Mouse (Mus musculus) heart, embryonic 12.5 days (tissue): ENCODE results near the gene Apbb2. TPM values are rescaled to one million over a fixed set of nuclear protein-coding genes. Genes with fewer than 3 reads are reported as not detected.
"Not testable (repeated sequence)": the region's sequence is repeated elsewhere in the genome, so short reads cannot be mapped to it uniquely, and the experiment has no call there.

Experiments used
- ATAC-seq: fragments of 200-750 bp; cut with Nextera tagmentation; 2 replicates; pipeline ENCODE4 v1.8.0; 2017; ENCODE audit warnings: moderate TSS enrichment, moderate library complexity; ENCODE audit not compliant: insufficient number of reproducible peaks, low FRiP score
- H3K27ac ChIP-seq: fragments of 300-500 bp; sonication (generic); 2 replicates; pipeline ENCODE4 v1.5.1; 2016; ENCODE audit warnings: mild to moderate bottlenecking, moderate library complexity; ENCODE audit not compliant: poor library complexity, severe bottlenecking
- H3K27me3 ChIP-seq: fragments of 300-500 bp; sonication (generic); replicated peaks from 2 replicates; pipeline ENCODE4 v1.6.1; 2016; ENCODE audit warnings: mild to moderate bottlenecking, moderate library complexity
- H3K36me3 ChIP-seq: fragments of 300-500 bp; sonication (generic); 2 replicates; pipeline ENCODE4 v1.6.1; 2016; ENCODE audit warnings: mild to moderate bottlenecking, moderate library complexity
- H3K4me1 ChIP-seq: fragments of 300-500 bp; sonication (generic); replicated peaks from 2 replicates; pipeline ENCODE4 v1.6.1; 2016; ENCODE audit warnings: mild to moderate bottlenecking
- H3K4me2 ChIP-seq: fragments of 300-500 bp; sonication (generic); 2 replicates; pipeline ENCODE4 v1.6.1; 2016; ENCODE audit warnings: mild to moderate bottlenecking, moderate library complexity
- H3K4me3 ChIP-seq: fragments of 300-500 bp; sonication (generic); 2 replicates; pipeline ENCODE4 v1.5.1; 2016; ENCODE audit warnings: mild to moderate bottlenecking
- H3K9ac ChIP-seq: fragments of 300-500 bp; sonication (generic); 2 replicates; pipeline ENCODE4 v1.6.1; 2016; ENCODE audit warnings: mild to moderate bottlenecking, moderate library complexity
- H3K9me3 ChIP-seq: fragments of 300-500 bp; sonication (generic); replicated peaks from 2 replicates; pipeline ENCODE4 v1.6.1; 2016; ENCODE audit warnings: mild to moderate bottlenecking, moderate library complexity
- WGBS: fragments of 180-500 bp; shearing (Covaris S2); methylation state at CpG from one replicate; pipeline ENCODE4 v1.1.7; 2016; 5-methylcytosine and 5-hydroxymethylcytosine counted together
- polyA plus RNA-seq: library from polyadenylated mRNA; unstranded; fragments of >200 nt; fragmentation: Nextera tagmentation; extraction: Ambion mirVana; gene quantifications from 2 replicates; pipeline ENCODE4 v1.2.1, GENCODE M21; 2016

Apbb2 gene
- polyA plus RNA-seq, 1 experiment from 2014 or later, result 30.7 TPM

GRCm38 (mm10) chr5:66259756-66260448 lies 358.7 kb downstream of the Apbb2 start, which contains the start of gene Nsun7:
Nsun7 (plus strand) TSS chr5:66259897.
- H3K9ac ChIP-seq, result peak within 1 kb of the TSS; percentile 49
- peaks cover 3% of the 10 kb centered on the region; the same call in 1 of the 2 replicates for H3K4me1 ChIP-seq
- H3K9me3 ChIP-seq, result no peaks in the 10 kb centered on the region
- under 1% methylated on average over 44 of the region's 44 CpGs for WGBS
- peaks cover 20% of the 10 kb centered on the region for H3K27me3 ChIP-seq
- H3K27ac ChIP-seq, result no peak within 1 kb of the TSS
- no peaks in the 10 kb centered on the region for H3K36me3 ChIP-seq
- H3K4me2 ChIP-seq, result peak within 1 kb of the TSS; percentile 82
- peak within 1 kb of the TSS; percentile 61 for H3K4me3 ChIP-seq
- peak; percentile 61 for ATAC-seq

GRCm38 (mm10) chr5:66259431-66259755 lies 359.2 kb downstream of the Apbb2 start:
- H3K9ac ChIP-seq, result peak overlapping the region; percentile 49
- 4% methylated on average over 5 of the region's 5 CpGs for WGBS
- not testable (repeated sequence) for H3K36me3 ChIP-seq, H3K9me3 ChIP-seq, ATAC-seq, H3K27ac ChIP-seq, H3K4me1 ChIP-seq
- H3K4me3 ChIP-seq, result peak overlapping the region; percentile 61
- peak overlapping the region; percentile 82 for H3K4me2 ChIP-seq
- H3K27me3 ChIP-seq, result peaks cover 20% of the 10 kb centered on the region

- H3K9me3 ChIP-seq, result no peaks in the 10 kb centered on the region
- no peak overlapping the region for H3K4me2 ChIP-seq
- 64% methylated on average over 2 of the region's 2 CpGs for WGBS
- H3K36me3 ChIP-seq, result no peaks in the 10 kb centered on the region
- H3K4me3 ChIP-seq, result no peak overlapping the region
- H3K9ac ChIP-seq, result no peak overlapping the region
- no peak for ATAC-seq
- H3K27me3 ChIP-seq, result peaks cover 20% of the 10 kb centered on the region
- peaks cover 3% of the 10 kb centered on the region; the same call in 1 of the 2 replicates for H3K4me1 ChIP-seq
- H3K27ac ChIP-seq, result no peak overlapping the region
Measured at GRCm38 (mm10) chr5:66259000-66259399, 359.6 kb downstream of the Apbb2 start.

GRCm38 (mm10) chr5:66255044-66255443 lies 363.5 kb downstream of the Apbb2 start:
- Histone ChIP-seq H3K36me3 (no peaks in the 10 kb centered on the region), H3K9ac (no peak overlapping the region), H3K4me2 (no peak overlapping the region), H3K27me3 (peaks cover 5% of the 10 kb centered on the region; the same call in 1 of the 2 replicates), H3K4me3 (no peak overlapping the region), H3K27ac (no peak overlapping the region), H3K9me3 (0 out of 2 replicates have a peak, but pooled peaks cover 7% of the 10 kb centered on the region), H3K4me1 (peaks cover under 1% of the 10 kb centered on the region; the same call in 1 of the 2 replicates)
- no peak for ATAC-seq
- 82% methylated on average over 10 of the region's 10 CpGs for WGBS

- no peak for ATAC-seq
- Histone ChIP-seq H3K4me3 (no peak overlapping the region), H3K36me3 (no peaks in the 10 kb centered on the region), H3K27ac (no peak overlapping the region), H3K9me3 (0 out of 2 replicates have a peak, but pooled peaks cover 7% of the 10 kb centered on the region), H3K4me1 (no peaks in the 10 kb centered on the region), H3K27me3 (no peaks in the 10 kb centered on the region), H3K4me2 (no peak overlapping the region), H3K9ac (no peak overlapping the region)
- 72% methylated on average over 5 of the region's 5 CpGs for WGBS
Measured at GRCm38 (mm10) chr5:66253219-66253618, 365.4 kb downstream of the Apbb2 start.

Other genes with a start within 250 kb of the Apbb2 start
- gene Uchl1, start 57.3 kb upstream of the Apbb2 start, polyA plus RNA-seq, result 128 and 129 TPM in 2 replicates
- gene Limch1, start 127.0 kb upstream of the Apbb2 start, polyA plus RNA-seq, result 25.0 and 29.1 TPM in 2 replicates